Mouse (Mus musculus): ENCODE results near the gene Magt1.

- TF ChIP-seq CHD2 (IDR thresholded peaks at IDR 0.05; ENCODE audit: low read depth, low read length), result no peak
- 0 out of 2 replicates have a peak, but pooled peaks have one; percentile 19 for TF ChIP-seq HCFC1 (IDR thresholded peaks at IDR 0.05; ENCODE audit: borderline replicate concordance, insufficient read depth, low read length)
Measured at GRCm38 (mm10) chrX:105928861-105929477, 82.7 kb downstream of the Magt1 start, which contains the start of gene Atrx.

All from ES-E14 (cell line).